Mouse (Mus musculus): ENCODE results near the gene Exoc3l4. TPM values are rescaled to one million over a fixed set of nuclear protein-coding genes. Genes with fewer than 3 reads are reported as not detected.

Gene Exoc3l4
- polyA plus RNA-seq, 1 experiment: 0.21 TPM

- no peak for TF ChIP-seq GATA1 (IDR thresholded peaks at IDR 0.05; ENCODE audit: low read length)
Observed at GRCm38 (mm10) chr12:111394008-111394407, 22.8 kb upstream of the Exoc3l4 start.

DNA sequence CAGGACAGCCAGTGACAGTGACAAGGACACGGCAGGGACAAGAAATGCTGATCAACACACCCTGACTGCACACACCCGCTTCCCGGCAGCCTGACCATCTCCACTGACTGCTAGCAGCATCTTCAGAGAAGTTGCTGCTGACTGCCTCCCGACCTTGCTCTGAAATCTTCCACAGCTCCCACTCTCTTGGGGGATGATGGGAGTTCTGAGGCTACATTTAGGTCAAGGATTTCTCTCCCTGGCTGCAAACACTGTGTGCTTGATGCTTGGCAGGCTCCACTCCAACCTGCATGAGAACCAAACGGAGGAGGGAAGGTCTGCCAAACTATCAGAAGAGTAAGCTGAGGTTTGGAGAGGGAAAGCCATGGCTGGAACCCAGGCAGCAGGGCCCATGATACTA, 19.8 kb upstream of the Exoc3l4 start:
- no peak for TF ChIP-seq GATA1 (IDR thresholded peaks at IDR 0.05; ENCODE audit: low read length)

DNA sequence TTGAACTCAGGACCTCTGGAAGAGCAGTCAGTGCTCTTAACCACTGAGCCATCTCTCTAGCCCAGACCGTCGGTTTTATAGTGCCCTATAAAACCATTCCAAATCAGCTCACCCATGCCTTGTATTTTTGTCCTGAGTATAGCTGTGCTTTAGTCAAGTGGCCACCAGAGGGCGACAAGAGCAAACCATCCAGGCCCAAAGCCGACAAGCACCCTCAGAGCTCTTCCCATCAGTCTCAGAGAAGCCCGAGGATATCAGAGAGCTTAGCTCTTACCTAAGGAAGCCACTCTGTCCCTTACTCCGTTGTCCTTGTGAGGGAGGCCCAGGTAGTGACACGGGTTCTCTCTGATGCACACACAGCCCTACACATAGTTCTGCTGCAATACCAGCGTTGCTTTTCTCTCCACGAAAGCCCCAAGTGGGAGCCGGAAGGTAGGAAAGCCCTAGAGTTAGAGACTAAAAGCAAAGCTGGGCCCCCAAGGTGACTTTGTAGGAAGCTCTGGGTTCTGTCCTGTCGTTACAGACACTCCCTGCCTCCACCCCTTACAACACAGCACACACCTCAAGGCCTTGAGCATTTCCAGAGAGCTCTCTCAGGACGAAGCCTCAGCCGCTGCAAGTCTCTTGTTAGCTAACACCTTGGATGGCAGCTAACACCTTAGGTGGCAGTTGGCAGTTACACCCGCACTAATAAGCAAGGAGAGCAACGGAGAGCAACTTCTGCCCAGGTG, 15.2 kb upstream of the Exoc3l4 start:
- no peak for TF ChIP-seq GATA1 (IDR thresholded peaks at IDR 0.05; ENCODE audit: low read length)

DNA sequence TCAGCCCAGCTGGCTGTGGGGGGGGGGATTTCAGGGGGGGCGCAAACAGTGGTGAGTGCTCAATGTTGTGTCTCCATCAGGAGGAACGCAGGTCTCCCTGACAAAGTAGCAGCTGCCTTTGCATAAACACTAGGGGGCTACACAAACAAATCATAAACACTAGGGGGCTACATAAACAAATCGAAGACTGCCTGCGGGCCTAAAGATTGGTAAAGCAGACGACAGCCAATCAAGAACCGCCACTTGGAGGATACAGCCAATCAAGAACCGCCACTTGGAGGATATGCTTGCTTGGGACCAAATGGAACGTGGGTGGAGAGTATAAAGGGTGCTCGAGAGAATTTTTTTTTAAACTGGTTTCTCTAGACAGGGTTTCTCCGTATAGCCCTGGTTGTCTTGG, 11.9 kb upstream of the Exoc3l4 start:
- TF ChIP-seq GATA1 (IDR thresholded peaks at IDR 0.05; ENCODE audit: low read length): no peak

DNA sequence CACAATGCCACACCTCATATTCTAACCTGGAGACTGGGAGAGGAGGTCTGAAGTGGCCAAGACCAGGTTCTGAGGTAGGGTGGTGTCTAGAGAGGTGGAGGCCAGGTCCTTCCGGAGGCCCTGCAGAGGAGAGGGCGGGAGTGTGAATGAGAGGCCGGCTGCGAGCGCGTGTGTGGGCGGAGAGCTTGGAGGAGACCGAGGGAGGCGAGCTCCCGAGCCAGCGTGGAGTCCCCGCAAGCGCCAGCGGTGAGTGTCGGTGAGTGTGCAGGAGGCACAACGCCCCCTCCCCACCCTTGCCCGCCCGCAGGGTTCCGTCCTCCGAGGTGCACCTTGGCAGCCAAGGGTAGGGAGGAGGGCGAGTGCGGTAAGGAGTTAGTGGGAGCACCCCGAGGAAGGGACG, 10.2 kb upstream of the Exoc3l4 start, which contains the start of gene Lbhd2:
TSS of gene Lbhd2 (plus strand) at position 188 of the 400 bp plus-strand sequence.
- TF ChIP-seq GATA1 (IDR thresholded peaks at IDR 0.05; ENCODE audit: low read length): no peak

GRCm38 (mm10) chr12:111409583-111409982, 7.2 kb upstream of the Exoc3l4 start:
- TF ChIP-seq GATA1 (IDR thresholded peaks at IDR 0.05; ENCODE audit: low read length): no peak

- no peak for TF ChIP-seq GATA1 (IDR thresholded peaks at IDR 0.05; ENCODE audit: low read length)
Observed at GRCm38 (mm10) chr12:111411631-111412355, 5.0 kb upstream of the Exoc3l4 start.

DNA sequence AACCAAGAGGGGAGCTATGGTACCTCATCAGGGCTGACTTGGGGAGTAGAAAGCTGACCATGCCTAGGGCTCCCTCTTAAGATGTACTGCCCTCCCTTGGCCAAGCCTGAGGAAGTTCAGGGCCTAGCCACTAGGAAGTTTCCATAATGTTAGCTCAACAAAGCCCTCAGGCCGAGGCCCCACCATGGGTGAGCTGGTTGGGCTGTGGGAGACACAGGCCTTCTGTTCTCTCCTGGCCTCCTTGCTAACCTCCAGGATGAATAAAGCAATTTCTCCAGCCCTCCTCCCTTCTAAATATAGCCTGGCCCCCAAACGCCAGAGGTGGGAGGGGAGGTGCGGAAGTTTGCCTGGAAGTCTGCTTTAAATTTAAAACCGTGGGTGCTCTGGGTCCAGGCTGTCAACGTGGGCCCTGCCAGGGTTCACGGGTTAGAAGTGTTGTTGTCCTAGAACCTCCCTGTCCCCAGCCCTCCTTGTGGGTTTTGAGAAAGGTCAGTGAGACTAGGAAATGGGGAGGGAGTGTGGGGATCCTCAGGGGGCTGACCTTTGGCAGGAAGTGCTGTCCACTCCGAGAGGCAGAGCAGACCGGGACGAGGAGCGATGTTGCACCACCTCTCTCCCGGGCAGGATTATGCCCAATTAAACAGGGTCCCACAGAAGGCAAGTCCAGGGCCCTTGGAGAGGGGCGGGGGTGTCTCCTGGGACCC, 4.1 kb upstream of the Exoc3l4 start:
- no peak for TF ChIP-seq GATA1 (IDR thresholded peaks at IDR 0.05; ENCODE audit: low read length)

DNA sequence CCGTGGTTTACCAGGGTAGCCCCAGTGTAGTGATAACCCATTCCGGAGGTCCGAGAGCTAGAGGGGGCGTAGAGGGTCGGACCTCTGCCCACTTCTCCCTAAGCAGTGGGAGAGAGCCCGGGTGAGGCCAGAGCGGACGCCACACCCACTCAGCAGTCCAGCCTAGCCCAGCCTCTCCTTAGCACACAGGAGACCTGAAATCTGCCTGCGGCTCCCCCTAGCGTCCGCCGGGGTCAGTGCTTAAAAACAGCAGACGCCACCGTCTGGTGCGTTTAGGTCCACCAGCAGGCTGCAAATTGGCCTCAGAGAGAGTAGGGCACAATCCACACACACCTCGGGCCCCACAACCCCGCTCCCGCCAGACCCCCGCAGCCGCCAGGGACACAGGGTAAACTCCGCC, 3.5 kb upstream of the Exoc3l4 start:
- no peak for TF ChIP-seq GATA1 (IDR thresholded peaks at IDR 0.05; ENCODE audit: low read length)

GRCm38 (mm10) chr12:111419918-111420317, 3.1 kb downstream of the Exoc3l4 start:
- TF ChIP-seq GATA1 (IDR thresholded peaks at IDR 0.05; ENCODE audit: low read length): no peak

- TF ChIP-seq GATA1 (IDR thresholded peaks at IDR 0.05; ENCODE audit: low read length): no peak
Observed at GRCm38 (mm10) chr12:111420946-111421709, 4.3 kb downstream of the Exoc3l4 start.

- no peak for TF ChIP-seq GATA1 (IDR thresholded peaks at IDR 0.05; ENCODE audit: low read length)
Observed at GRCm38 (mm10) chr12:111422852-111423251, 6.0 kb downstream of the Exoc3l4 start.

DNA sequence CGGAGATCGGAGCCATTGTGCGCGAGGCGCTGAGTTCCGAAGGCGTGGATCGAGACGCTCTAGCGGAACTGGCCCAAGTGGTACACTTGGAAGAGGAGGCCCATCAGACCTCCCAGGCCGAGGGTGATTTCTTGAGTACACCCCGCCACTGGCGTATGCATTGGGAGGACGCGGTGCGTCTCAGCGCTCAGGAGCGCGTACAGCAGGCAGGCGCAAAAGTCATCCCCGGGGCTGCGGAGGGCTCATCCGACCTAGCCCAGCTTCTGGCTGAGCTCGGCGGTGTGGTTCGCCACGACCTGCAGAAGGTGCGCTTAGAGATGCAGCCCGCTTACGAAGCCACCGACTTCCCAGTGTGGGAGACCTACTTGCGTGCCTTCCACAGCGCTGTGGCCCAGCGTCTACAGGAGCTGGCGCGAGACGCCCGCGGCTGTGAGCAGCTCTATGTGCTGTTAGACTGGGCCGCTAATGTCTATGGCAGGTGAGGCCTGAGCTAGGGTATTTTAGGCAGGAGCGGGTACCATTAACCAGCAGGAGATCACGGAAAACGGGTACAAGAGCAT, 6.8 kb downstream of the Exoc3l4 start:
- TF ChIP-seq GATA1 (IDR thresholded peaks at IDR 0.05; ENCODE audit: low read length): no peak

GRCm38 (mm10) chr12:111424547-111424946, 7.7 kb downstream of the Exoc3l4 start:
- TF ChIP-seq GATA1 (IDR thresholded peaks at IDR 0.05; ENCODE audit: low read length): no peak

- no peak for TF ChIP-seq GATA1 (IDR thresholded peaks at IDR 0.05; ENCODE audit: low read length)
Observed at GRCm38 (mm10) chr12:111425258-111425657, 8.4 kb downstream of the Exoc3l4 start.
